Mouse (Mus musculus): ENCODE data around the gene Emc1. TPM values are rescaled to one million over a fixed set of nuclear protein-coding genes. Genes with fewer than 3 reads are reported as not detected.
"Not testable (repeated sequence)": the region's sequence is repeated elsewhere in the genome, so short reads cannot be mapped to it uniquely, and the experiment has no call there.

Gene Emc1
- polyA plus RNA-seq, 1 experiment from 2014 or later: 24.5 TPM

GRCm38 (mm10) chr4:139385841-139386240 is 33.5 kb downstream of the Emc1 start:
- H3K9ac ChIP-seq (replicated peaks; ENCODE audit: low read depth, low read length); H3K27me3 ChIP-seq (ENCODE audit: control insufficient read depth, insufficient read depth, low read length): not testable (repeated sequence)
- WGBS: 91% methylated on average over 5 of the region's 5 CpGs

GRCm38 (mm10) chr4:139386869-139387319 is 34.5 kb downstream of the Emc1 start:
- H3K9ac ChIP-seq (replicated peaks; ENCODE audit: low read depth, low read length): no peak overlapping the region
- H3K36me3 ChIP-seq (ENCODE audit: control insufficient read depth, insufficient read depth, low read length): peaks cover 21% of the 10 kb centered on the region
- peak; percentile 88 for ATAC-seq (ENCODE audit: insufficient number of reproducible peaks, insufficient read depth, low FRiP score, low read depth)
- peaks cover 34% of the 10 kb centered on the region for H3K4me1 ChIP-seq (ENCODE audit: control insufficient read depth, insufficient read depth, low read length)
- H3K4me3 ChIP-seq (ENCODE audit: low read depth, low read length): peak overlapping the region; percentile 2; the same call in 1 of the 2 replicates
- H3K27me3 ChIP-seq (ENCODE audit: control insufficient read depth, insufficient read depth, low read length): no peaks in the 10 kb centered on the region
- 13% methylated on average over 6 of the region's 6 CpGs for WGBS
- no peaks in the 10 kb centered on the region for H3K9me3 ChIP-seq (ENCODE audit: control insufficient read depth, low read depth, low read length)
- H3K4me2 ChIP-seq (replicated peaks; ENCODE audit: low read depth, low read length): peak overlapping the region; percentile 6
- peak overlapping the region; percentile 81 for H3K27ac ChIP-seq (ENCODE audit: low read length)

More at GRCm38 (mm10) chr4:139385841-139386240, 33.5 kb downstream of the Emc1 start:
- peak overlapping the region; percentile 6; the same call in 1 of the 2 replicates for H3K4me2 ChIP-seq (replicated peaks; ENCODE audit: low read depth, low read length)
- not testable (repeated sequence) for H3K4me3 ChIP-seq (ENCODE audit: low read depth, low read length); H3K9me3 ChIP-seq (ENCODE audit: control insufficient read depth, low read depth, low read length); ATAC-seq (ENCODE audit: insufficient number of reproducible peaks, insufficient read depth, low FRiP score, low read depth)
- peaks cover 34% of the 10 kb centered on the region for H3K4me1 ChIP-seq (ENCODE audit: control insufficient read depth, insufficient read depth, low read length)
- peaks cover 11% of the 10 kb centered on the region for H3K36me3 ChIP-seq (ENCODE audit: control insufficient read depth, insufficient read depth, low read length)
- 0 out of 2 replicates have a peak overlapping the region, but pooled peaks have one; percentile 15 for H3K27ac ChIP-seq (ENCODE audit: low read length)

GRCm38 (mm10) chr4:139389557-139389956 is 37.2 kb downstream of the Emc1 start:
- WGBS: 78% methylated on average over 4 of the region's 4 CpGs
- Histone ChIP-seq H3K36me3 (ENCODE audit: control insufficient read depth, insufficient read depth, low read length) (peaks cover 46% of the 10 kb centered on the region), H3K4me1 (ENCODE audit: control insufficient read depth, insufficient read depth, low read length) (peaks cover 22% of the 10 kb centered on the region), H3K9ac (replicated peaks; ENCODE audit: low read depth, low read length) (no peak overlapping the region), H3K27me3 (ENCODE audit: control insufficient read depth, insufficient read depth, low read length) (no peaks in the 10 kb centered on the region), H3K4me3 (ENCODE audit: low read depth, low read length) (no peak overlapping the region), H3K27ac (ENCODE audit: low read length) (no peak overlapping the region), H3K4me2 (replicated peaks; ENCODE audit: low read depth, low read length) (no peak overlapping the region), H3K9me3 (ENCODE audit: control insufficient read depth, low read depth, low read length) (no peaks in the 10 kb centered on the region)
- no peak for ATAC-seq (ENCODE audit: insufficient number of reproducible peaks, insufficient read depth, low FRiP score, low read depth)

GRCm38 (mm10) chr4:139395431-139395830 is 43.0 kb downstream of the Emc1 start:
- no peaks in the 10 kb centered on the region for H3K4me1 ChIP-seq (ENCODE audit: control insufficient read depth, insufficient read depth, low read length)
- H3K4me2 ChIP-seq (replicated peaks; ENCODE audit: low read depth, low read length): no peak overlapping the region
- no peak overlapping the region for H3K27ac ChIP-seq (ENCODE audit: low read length)
- H3K9ac ChIP-seq (replicated peaks; ENCODE audit: low read depth, low read length): no peak overlapping the region
- no peak overlapping the region for H3K4me3 ChIP-seq (ENCODE audit: low read depth, low read length)
- peaks cover 90% of the 10 kb centered on the region for H3K36me3 ChIP-seq (ENCODE audit: control insufficient read depth, insufficient read depth, low read length)
- H3K27me3 ChIP-seq (ENCODE audit: control insufficient read depth, insufficient read depth, low read length): no peaks in the 10 kb centered on the region
- H3K9me3 ChIP-seq (ENCODE audit: control insufficient read depth, low read depth, low read length): no peaks in the 10 kb centered on the region
- no peak for ATAC-seq (ENCODE audit: insufficient number of reproducible peaks, insufficient read depth, low FRiP score, low read depth)
- 37% methylated on average over 2 of the region's 2 CpGs for WGBS

- 88% methylated on average over 5 of the region's 5 CpGs for WGBS
- Histone ChIP-seq H3K9ac (replicated peaks; ENCODE audit: low read depth, low read length) (no peak overlapping the region), H3K4me2 (replicated peaks; ENCODE audit: low read depth, low read length) (no peak overlapping the region), H3K36me3 (ENCODE audit: control insufficient read depth, insufficient read depth, low read length) (peaks cover 84% of the 10 kb centered on the region), H3K4me1 (ENCODE audit: control insufficient read depth, insufficient read depth, low read length) (no peaks in the 10 kb centered on the region), H3K27ac (ENCODE audit: low read length) (no peak overlapping the region), H3K4me3 (ENCODE audit: low read depth, low read length) (no peak overlapping the region), H3K27me3 (ENCODE audit: control insufficient read depth, insufficient read depth, low read length) (no peaks in the 10 kb centered on the region), H3K9me3 (ENCODE audit: control insufficient read depth, low read depth, low read length) (no peaks in the 10 kb centered on the region)
- no peak for ATAC-seq (ENCODE audit: insufficient number of reproducible peaks, insufficient read depth, low FRiP score, low read depth)
Measured at GRCm38 (mm10) chr4:139400487-139400886, 48.1 kb downstream of the Emc1 start.

GRCm38 (mm10) chr4:139403214-139403613 is 50.8 kb downstream of the Emc1 start:
- H3K36me3 ChIP-seq (ENCODE audit: control insufficient read depth, insufficient read depth, low read length): peaks cover 87% of the 10 kb centered on the region
- 76% methylated on average over 14 of the region's 14 CpGs for WGBS
- H3K27me3 ChIP-seq (ENCODE audit: control insufficient read depth, insufficient read depth, low read length): no peaks in the 10 kb centered on the region
- H3K4me1 ChIP-seq (ENCODE audit: control insufficient read depth, insufficient read depth, low read length): no peaks in the 10 kb centered on the region
- no peak for ATAC-seq (ENCODE audit: insufficient number of reproducible peaks, insufficient read depth, low FRiP score, low read depth)
- no peak overlapping the region for H3K4me3 ChIP-seq (ENCODE audit: low read depth, low read length)
- no peak overlapping the region for H3K9ac ChIP-seq (replicated peaks; ENCODE audit: low read depth, low read length)
- H3K4me2 ChIP-seq (replicated peaks; ENCODE audit: low read depth, low read length): no peak overlapping the region
- H3K27ac ChIP-seq (ENCODE audit: low read length): no peak overlapping the region
- no peaks in the 10 kb centered on the region for H3K9me3 ChIP-seq (ENCODE audit: control insufficient read depth, low read depth, low read length)

GRCm38 (mm10) chr4:139411351-139411750 is 59.0 kb downstream of the Emc1 start:
- WGBS: 90% methylated on average over 3 of the region's 3 CpGs
- Histone ChIP-seq H3K27ac (ENCODE audit: low read length) (no peak overlapping the region), H3K36me3 (ENCODE audit: control insufficient read depth, insufficient read depth, low read length) (peaks cover 96% of the 10 kb centered on the region), H3K4me3 (ENCODE audit: low read depth, low read length) (no peak overlapping the region), H3K4me2 (replicated peaks; ENCODE audit: low read depth, low read length) (no peak overlapping the region), H3K9ac (replicated peaks; ENCODE audit: low read depth, low read length) (no peak overlapping the region), H3K4me1 (ENCODE audit: control insufficient read depth, insufficient read depth, low read length) (no peaks in the 10 kb centered on the region), H3K27me3 (ENCODE audit: control insufficient read depth, insufficient read depth, low read length) (no peaks in the 10 kb centered on the region), H3K9me3 (ENCODE audit: control insufficient read depth, low read depth, low read length) (no peaks in the 10 kb centered on the region)
- no peak for ATAC-seq (ENCODE audit: insufficient number of reproducible peaks, insufficient read depth, low FRiP score, low read depth)

GRCm38 (mm10) chr4:139417868-139418267 is 65.5 kb downstream of the Emc1 start:
- Histone ChIP-seq H3K27ac (ENCODE audit: low read length) (no peak overlapping the region), H3K4me3 (ENCODE audit: low read depth, low read length) (no peak overlapping the region), H3K27me3 (ENCODE audit: control insufficient read depth, insufficient read depth, low read length) (no peaks in the 10 kb centered on the region), H3K9ac (replicated peaks; ENCODE audit: low read depth, low read length) (no peak overlapping the region), H3K9me3 (ENCODE audit: control insufficient read depth, low read depth, low read length) (no peaks in the 10 kb centered on the region), H3K36me3 (ENCODE audit: control insufficient read depth, insufficient read depth, low read length) (peaks cover 93% of the 10 kb centered on the region), H3K4me2 (replicated peaks; ENCODE audit: low read depth, low read length) (no peak overlapping the region), H3K4me1 (ENCODE audit: control insufficient read depth, insufficient read depth, low read length) (no peaks in the 10 kb centered on the region)
- 35% methylated on average over 1 of the region's 1 CpGs for WGBS
- ATAC-seq (ENCODE audit: insufficient number of reproducible peaks, insufficient read depth, low FRiP score, low read depth): no peak

- Histone ChIP-seq H3K9ac (replicated peaks; ENCODE audit: low read depth, low read length) (no peak overlapping the region), H3K9me3 (ENCODE audit: control insufficient read depth, low read depth, low read length) (no peaks in the 10 kb centered on the region), H3K4me1 (ENCODE audit: control insufficient read depth, insufficient read depth, low read length) (no peaks in the 10 kb centered on the region), H3K27me3 (ENCODE audit: control insufficient read depth, insufficient read depth, low read length) (no peaks in the 10 kb centered on the region), H3K4me3 (ENCODE audit: low read depth, low read length) (no peak overlapping the region), H3K4me2 (replicated peaks; ENCODE audit: low read depth, low read length) (no peak overlapping the region), H3K36me3 (ENCODE audit: control insufficient read depth, insufficient read depth, low read length) (peaks cover 96% of the 10 kb centered on the region), H3K27ac (ENCODE audit: low read length) (no peak overlapping the region)
- 91% methylated on average over 7 of the region's 7 CpGs for WGBS
- no peak for ATAC-seq (ENCODE audit: insufficient number of reproducible peaks, insufficient read depth, low FRiP score, low read depth)
Measured at GRCm38 (mm10) chr4:139421621-139422020, 69.2 kb downstream of the Emc1 start.
